Mouse (Mus musculus): ENCODE measurements around the gene Gm20532. TPM values are rescaled to one million over a fixed set of nuclear protein-coding genes. Genes with fewer than 3 reads are reported as not detected.

Gene Gm20532
- polyA plus RNA-seq, 1 experiment from 2014 or later = not detected

GRCm38 (mm10) chr2:26614903-26615302 is 28.5 kb downstream of the Gm20532 start:
- ATAC-seq (ENCODE audit: low FRiP score) (no peak), DNase-seq (ENCODE audit: low spot score, missing footprints) (no peak)
- H3K9me3 ChIP-seq (ENCODE audit: control insufficient read depth, low read length) = no peaks in the 10 kb centered on the region
- H3K27ac ChIP-seq (ENCODE audit: low read depth, low read length) = no peak overlapping the region
- no peaks in the 10 kb centered on the region for H3K27me3 ChIP-seq (ENCODE audit: control insufficient read depth, insufficient read depth, low read length)
- no peak overlapping the region for H3K9ac ChIP-seq (ENCODE audit: low read length)
- H3K36me3 ChIP-seq (ENCODE audit: control insufficient read depth, insufficient read depth, low read length) = no peaks in the 10 kb centered on the region
- no peak overlapping the region for H3K4me3 ChIP-seq (ENCODE audit: low read depth, low read length)
- H3K4me2 ChIP-seq = no peak overlapping the region
- 79% methylated on average over 5 of the region's 5 CpGs for WGBS
- H3K4me1 ChIP-seq (ENCODE audit: control insufficient read depth, insufficient read depth, low read length) = no peaks in the 10 kb centered on the region

- Histone ChIP-seq H3K4me1 (ENCODE audit: control insufficient read depth, insufficient read depth, low read length) (no peaks in the 10 kb centered on the region), H3K4me2 (no peak overlapping the region), H3K27me3 (ENCODE audit: control insufficient read depth, insufficient read depth, low read length) (no peaks in the 10 kb centered on the region), H3K9me3 (ENCODE audit: control insufficient read depth, low read length) (no peaks in the 10 kb centered on the region), H3K27ac (ENCODE audit: low read depth, low read length) (no peak overlapping the region), H3K9ac (ENCODE audit: low read length) (no peak overlapping the region), H3K36me3 (ENCODE audit: control insufficient read depth, insufficient read depth, low read length) (no peaks in the 10 kb centered on the region), H3K4me3 (ENCODE audit: low read depth, low read length) (no peak overlapping the region)
- 82% methylated on average over 4 of the region's 4 CpGs for WGBS
- ATAC-seq (ENCODE audit: low FRiP score) (no peak), DNase-seq (ENCODE audit: low spot score, missing footprints) (no peak)
Observed at GRCm38 (mm10) chr2:26615459-26616124, 29.2 kb downstream of the Gm20532 start.

- ATAC-seq (ENCODE audit: low FRiP score) = no peak
- H3K9ac ChIP-seq (ENCODE audit: low read length) = no peak overlapping the region
- H3K36me3 ChIP-seq (ENCODE audit: control insufficient read depth, insufficient read depth, low read length) = no peaks in the 10 kb centered on the region
- no peak overlapping the region for H3K4me2 ChIP-seq
- no peak overlapping the region for H3K4me3 ChIP-seq (ENCODE audit: low read depth, low read length)
- no peaks in the 10 kb centered on the region for H3K9me3 ChIP-seq (ENCODE audit: control insufficient read depth, low read length)
- H3K27ac ChIP-seq (ENCODE audit: low read depth, low read length) = no peak overlapping the region
- DNase-seq (ENCODE audit: low spot score, missing footprints) = no peak
- H3K4me1 ChIP-seq (ENCODE audit: control insufficient read depth, insufficient read depth, low read length) = no peaks in the 10 kb centered on the region
- whole genome bisulfite sequencing = 81% methylated on average over 6 of the region's 6 CpGs
- no peaks in the 10 kb centered on the region for H3K27me3 ChIP-seq (ENCODE audit: control insufficient read depth, insufficient read depth, low read length)
Observed at GRCm38 (mm10) chr2:26617331-26617730, 30.9 kb downstream of the Gm20532 start.

- Histone ChIP-seq H3K27me3 (ENCODE audit: control insufficient read depth, insufficient read depth, low read length) (no peaks in the 10 kb centered on the region), H3K9me3 (ENCODE audit: control insufficient read depth, low read length) (no peaks in the 10 kb centered on the region), H3K36me3 (ENCODE audit: control insufficient read depth, insufficient read depth, low read length) (no peaks in the 10 kb centered on the region), H3K27ac (ENCODE audit: low read depth, low read length) (no peak overlapping the region), H3K4me2 (no peak overlapping the region), H3K4me3 (ENCODE audit: low read depth, low read length) (no peak overlapping the region), H3K4me1 (ENCODE audit: control insufficient read depth, insufficient read depth, low read length) (no peaks in the 10 kb centered on the region), H3K9ac (ENCODE audit: low read length) (no peak overlapping the region)
- WGBS = 59% methylated on average over 7 of the region's 7 CpGs
- DNase-seq (ENCODE audit: low spot score, missing footprints) (no peak), ATAC-seq (ENCODE audit: low FRiP score) (no peak)
Observed at GRCm38 (mm10) chr2:26617928-26618327, 31.5 kb downstream of the Gm20532 start.

GRCm38 (mm10) chr2:26621246-26621645 is 34.8 kb downstream of the Gm20532 start:
- Histone ChIP-seq H3K27me3 (ENCODE audit: control insufficient read depth, insufficient read depth, low read length) (no peaks in the 10 kb centered on the region), H3K4me3 (ENCODE audit: low read depth, low read length) (no peak overlapping the region), H3K27ac (ENCODE audit: low read depth, low read length) (no peak overlapping the region), H3K9ac (ENCODE audit: low read length) (no peak overlapping the region), H3K4me2 (no peak overlapping the region), H3K9me3 (ENCODE audit: control insufficient read depth, low read length) (no peaks in the 10 kb centered on the region), H3K4me1 (ENCODE audit: control insufficient read depth, insufficient read depth, low read length) (no peaks in the 10 kb centered on the region), H3K36me3 (ENCODE audit: control insufficient read depth, insufficient read depth, low read length) (no peaks in the 10 kb centered on the region)
- DNase-seq (ENCODE audit: low spot score, missing footprints) (no peak), ATAC-seq (ENCODE audit: low FRiP score) (no peak)
- 43% methylated on average over 2 of the region's 2 CpGs for WGBS

- WGBS = 73% methylated on average over 5 of the region's 5 CpGs
Observed at GRCm38 (mm10) chr2:26622984-26623383, 36.5 kb downstream of the Gm20532 start.

GRCm38 (mm10) chr2:26625419-26625818 is 39.0 kb downstream of the Gm20532 start:
- Histone ChIP-seq H3K4me1 (ENCODE audit: control insufficient read depth, insufficient read depth, low read length) (peaks cover 13% of the 10 kb centered on the region), H3K27ac (ENCODE audit: low read depth, low read length) (no peak overlapping the region), H3K9me3 (ENCODE audit: control insufficient read depth, low read length) (no peaks in the 10 kb centered on the region), H3K27me3 (ENCODE audit: control insufficient read depth, insufficient read depth, low read length) (no peaks in the 10 kb centered on the region), H3K4me2 (no peak overlapping the region), H3K36me3 (ENCODE audit: control insufficient read depth, insufficient read depth, low read length) (no peaks in the 10 kb centered on the region), H3K4me3 (ENCODE audit: low read depth, low read length) (no peak overlapping the region), H3K9ac (ENCODE audit: low read length) (no peak overlapping the region)
- WGBS = 85% methylated on average over 3 of the region's 3 CpGs
- ATAC-seq (ENCODE audit: low FRiP score) = no peak
- no peak for DNase-seq (ENCODE audit: low spot score, missing footprints)

More at GRCm38 (mm10) chr2:26622984-26623383, 36.5 kb downstream of the Gm20532 start:
- Histone ChIP-seq H3K4me3 (ENCODE audit: low read depth, low read length) (no peak overlapping the region), H3K9me3 (ENCODE audit: control insufficient read depth, low read length) (no peaks in the 10 kb centered on the region), H3K27ac (ENCODE audit: low read depth, low read length) (no peak overlapping the region), H3K27me3 (ENCODE audit: control insufficient read depth, insufficient read depth, low read length) (no peaks in the 10 kb centered on the region), H3K9ac (ENCODE audit: low read length) (no peak overlapping the region), H3K4me2 (no peak overlapping the region), H3K36me3 (ENCODE audit: control insufficient read depth, insufficient read depth, low read length) (no peaks in the 10 kb centered on the region), H3K4me1 (ENCODE audit: control insufficient read depth, insufficient read depth, low read length) (no peaks in the 10 kb centered on the region)
- ATAC-seq (ENCODE audit: low FRiP score) (no peak), DNase-seq (ENCODE audit: low spot score, missing footprints) (no peak)

GRCm38 (mm10) chr2:26626081-26626480 is 39.6 kb downstream of the Gm20532 start:
- Histone ChIP-seq H3K4me1 (ENCODE audit: control insufficient read depth, insufficient read depth, low read length) (peaks cover 13% of the 10 kb centered on the region), H3K36me3 (ENCODE audit: control insufficient read depth, insufficient read depth, low read length) (no peaks in the 10 kb centered on the region), H3K27ac (ENCODE audit: low read depth, low read length) (no peak overlapping the region), H3K4me2 (no peak overlapping the region), H3K27me3 (ENCODE audit: control insufficient read depth, insufficient read depth, low read length) (no peaks in the 10 kb centered on the region), H3K4me3 (ENCODE audit: low read depth, low read length) (no peak overlapping the region), H3K9me3 (ENCODE audit: control insufficient read depth, low read length) (no peaks in the 10 kb centered on the region), H3K9ac (ENCODE audit: low read length) (no peak overlapping the region)
- 74% methylated on average over 3 of the region's 3 CpGs for WGBS
- DNase-seq (ENCODE audit: low spot score, missing footprints) (no peak), ATAC-seq (ENCODE audit: low FRiP score) (no peak)

- H3K4me1 ChIP-seq (ENCODE audit: control insufficient read depth, insufficient read depth, low read length) = peaks cover 13% of the 10 kb centered on the region
- peak within 1 kb of the TSS; percentile 96 for H3K4me2 ChIP-seq
- peak within 1 kb of the TSS; percentile 59 for H3K27ac ChIP-seq (ENCODE audit: low read depth, low read length)
- peak within 1 kb of the TSS; percentile 93 for H3K9ac ChIP-seq (ENCODE audit: low read length)
- peak; percentile 97 for DNase-seq (ENCODE audit: low spot score, missing footprints)
- no peaks in the 10 kb centered on the region for H3K36me3 ChIP-seq (ENCODE audit: control insufficient read depth, insufficient read depth, low read length)
- no peaks in the 10 kb centered on the region for H3K27me3 ChIP-seq (ENCODE audit: control insufficient read depth, insufficient read depth, low read length)
- peak; percentile 76 for ATAC-seq (ENCODE audit: low FRiP score)
- peak within 1 kb of the TSS; percentile 69 for H3K4me3 ChIP-seq (ENCODE audit: low read depth, low read length)
- no peaks in the 10 kb centered on the region for H3K9me3 ChIP-seq (ENCODE audit: control insufficient read depth, low read length)
- under 1% methylated on average over 65 of the region's 70 CpGs for WGBS
Observed at GRCm38 (mm10) chr2:26627921-26628739, 41.7 kb downstream of the Gm20532 start, which contains the start of gene Fam69b. Gene Fam69b (plus strand): TSS chr2:26628457.

Measured in midbrain, embryonic 11.5 days (tissue).